Mouse (Mus musculus) left cerebral cortex, postnatal 25 days (tissue): ENCODE measurements around the gene E2f6. TPM values are rescaled to one million over a fixed set of nuclear protein-coding genes. Genes with fewer than 3 reads are reported as not detected.

ENCODE experiments used
- DNase-seq, 2 experiments: peaks; one replicate each; pipeline ENCODE4 v3.0.0; 2022; ENCODE audit warnings: low spot score in 2 of 2, mixed read lengths in 1 of 2
- intact Hi-C: fragments of 180-260 bp; cut with DNase I; formaldehyde crosslinking; loops from one replicate; pipeline ENCODE4 v1.15.1; 2025
- total RNA-seq, 2 experiments: library from RNA; stranded (reverse); gene quantifications; 2 replicates each; pipeline ENCODE4 v1.2.3; 2021

Gene E2f6
- total RNA-seq, 2 experiments from 2014 or later, result 29.8 to 37.2 TPM

- intact Hi-C loops, result no loop called here
- no peak for DNase-seq
Observed at GRCm38 (mm10) chr12:16840842-16841782, 30.3 kb downstream of the E2f6 start.

GRCm38 (mm10) chr12:16844623-16845592 lies 34.1 kb downstream of the E2f6 start:
- DNase-seq, result peak in 1 of 2 experiments; percentile 80
- intact Hi-C loops, result no loop called here

- intact Hi-C loops, result no loop called here
- no peak for DNase-seq
Observed at GRCm38 (mm10) chr12:16847204-16847792, 36.5 kb downstream of the E2f6 start.

GRCm38 (mm10) chr12:16848501-16848900 lies 37.7 kb downstream of the E2f6 start:
- intact Hi-C loops, result no loop called here

GRCm38 (mm10) chr12:16849821-16850220 lies 39.1 kb downstream of the E2f6 start:
- intact Hi-C loops, result loop anchor here (2.0 kb wide), 2 partner anchors 45 to 55 kb away; partner anchors contain the start of gene Rock2
- DNase-seq, result no peak

More at GRCm38 (mm10) chr12:16848501-16848900, 37.7 kb downstream of the E2f6 start:
- DNase-seq, result no peak

- DNase-seq, result peak; percentile 63 to 90
- intact Hi-C loops, result loop anchor here (2.0 kb wide), 2 partner anchors 44 to 54 kb away; partner anchors contain the start of gene Rock2
Observed at GRCm38 (mm10) chr12:16850431-16851375, 39.9 kb downstream of the E2f6 start.

GRCm38 (mm10) chr12:16853431-16854165 lies 42.8 kb downstream of the E2f6 start:
- intact Hi-C loops, result no loop called here
- DNase-seq, result peak in 1 of 2 experiments; percentile 81

- intact Hi-C loops, result loop anchor here (2.0 kb wide), 1 partner anchor 17 kb away; no protein-coding TSS in a partner anchor
- peak; percentile 82 to 94 for DNase-seq
Observed at GRCm38 (mm10) chr12:16855632-16856305, 45.0 kb downstream of the E2f6 start.

GRCm38 (mm10) chr12:16856306-16856679 lies 45.5 kb downstream of the E2f6 start:
- DNase-seq, result no peak
- intact Hi-C loops, result loop anchor here (2.0 kb wide), 1 partner anchor 17 kb away; no protein-coding TSS in a partner anchor

GRCm38 (mm10) chr12:16858081-16858480 lies 47.3 kb downstream of the E2f6 start:
- intact Hi-C loops, result no loop called here
- DNase-seq, result no peak

- no peak for DNase-seq
- intact Hi-C loops, result no loop called here
Observed at GRCm38 (mm10) chr12:16859781-16860180, 49.0 kb downstream of the E2f6 start.

GRCm38 (mm10) chr12:16860533-16860932 lies 49.8 kb downstream of the E2f6 start:
- intact Hi-C loops, result no loop called here
- DNase-seq, result no peak

GRCm38 (mm10) chr12:16860961-16861360 lies 50.2 kb downstream of the E2f6 start:
- no peak for DNase-seq
- intact Hi-C loops, result no loop called here

- DNase-seq, result no peak
- intact Hi-C loops, result no loop called here
Observed at GRCm38 (mm10) chr12:16864477-16864876, 53.7 kb downstream of the E2f6 start.

GRCm38 (mm10) chr12:16865871-16866270 lies 55.1 kb downstream of the E2f6 start:
- DNase-seq, result no peak
- intact Hi-C loops, result no loop called here

GRCm38 (mm10) chr12:16866460-16866859 lies 55.7 kb downstream of the E2f6 start:
- DNase-seq, result no peak
- intact Hi-C loops, result no loop called here

- intact Hi-C loops, result no loop called here
Observed at GRCm38 (mm10) chr12:16867306-16867705, 56.5 kb downstream of the E2f6 start.

More at GRCm38 (mm10) chr12:16867306-16867705, 56.5 kb downstream of the E2f6 start:
- no peak for DNase-seq
